Mouse (Mus musculus): ENCODE data around the gene Tunar.

DNA sequence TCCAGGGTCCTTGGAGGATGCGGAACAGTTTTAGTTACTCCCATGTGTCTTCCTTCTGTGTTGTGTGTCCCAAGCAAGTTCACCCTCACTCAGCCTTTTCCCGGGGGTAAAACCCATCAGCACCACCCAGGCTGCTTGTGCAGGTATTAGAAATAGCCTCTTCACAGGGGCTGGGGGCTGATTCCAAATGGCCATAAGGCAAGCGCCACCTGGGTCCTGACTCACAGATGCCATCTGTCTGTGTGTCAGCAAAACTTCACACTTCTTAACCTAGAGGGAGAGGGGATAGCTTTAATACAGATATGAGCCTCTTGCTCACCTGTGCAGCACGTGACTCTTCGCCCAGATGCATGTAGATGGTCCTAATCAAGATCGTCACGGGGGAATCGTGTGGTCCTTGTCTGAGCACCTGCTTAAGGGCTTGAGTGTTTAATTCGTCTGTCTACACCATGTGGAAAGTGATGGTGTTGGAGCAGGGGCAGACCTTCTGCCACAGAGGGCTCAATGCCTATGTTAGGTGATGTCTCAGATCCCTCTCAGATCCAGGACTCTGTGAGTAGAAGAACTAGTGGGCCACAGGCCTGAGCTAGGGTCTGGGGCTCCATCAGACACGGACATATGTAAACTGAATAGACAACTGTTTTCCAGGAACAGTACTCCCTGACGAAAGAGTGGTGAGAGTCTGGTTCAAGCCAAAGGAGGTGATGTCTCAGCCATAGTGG is 4.7 kb downstream of the Tunar start:
- TF ChIP-seq CTCF (IDR thresholded peaks at IDR 0.05; ENCODE audit: control insufficient read depth, insufficient read depth, insufficient replicate concordance, low read depth, low read length): no peak
- no peak for TF ChIP-seq POLR2A (IDR thresholded peaks at IDR 0.05; ENCODE audit: control insufficient read depth, low read depth, low read length)

Data from testis, adult 2 months (tissue).